Mouse (Mus musculus) small intestine, adult 2 months (tissue): ENCODE results near the gene Ssh1.

Experiments used
- CTCF ChIP-seq: fragments of 200-500 bp; IDR thresholded peaks from 2 replicates; pipeline ENCODE4 v1.5.1; 2012; ENCODE audit warnings: low read depth, mild to moderate bottlenecking, control low read depth, inconsistent platforms, low read length, moderate library complexity, mixed read lengths; ENCODE audit not compliant: insufficient replicate concordance, insufficient read length; ENCODE audit errors: extremely low read depth
- POLR2A ChIP-seq: fragments of 200-500 bp; IDR thresholded peaks from 2 replicates; pipeline ENCODE4 v1.6.1; 2012; ENCODE audit warnings: low read depth, mild to moderate bottlenecking, control low read depth, inconsistent platforms, low read length, moderate library complexity

DNA sequence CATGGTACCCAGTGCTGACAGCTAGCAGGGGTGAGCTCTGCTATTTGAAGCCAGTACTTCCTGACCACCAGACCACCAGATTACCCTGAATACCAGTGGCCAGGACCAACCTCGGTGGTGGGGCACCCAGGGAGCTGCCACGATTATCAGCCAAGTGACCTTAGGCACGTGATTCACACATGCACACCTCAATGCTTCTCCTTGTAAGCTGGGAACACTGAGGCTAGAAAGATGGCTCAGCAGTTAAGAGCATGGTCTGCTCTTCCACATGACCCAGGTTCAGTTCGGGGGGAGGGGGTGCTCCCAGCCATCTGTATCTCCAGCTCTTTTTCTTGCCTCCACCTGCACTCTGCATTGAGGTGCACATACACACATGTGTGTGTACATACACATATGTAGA is 15.4 kb upstream of the Ssh1 start:
- TF ChIP-seq CTCF (no peak), POLR2A (no peak)
